Mouse (Mus musculus): Measurements from ENCODE around the gene Gal3st3. TPM values are rescaled to one million over a fixed set of nuclear protein-coding genes. Genes with fewer than 3 reads are reported as not detected.

Gal3st3 gene
- total RNA-seq, 2 experiments from 2014 or later, result 0.16 TPM; not detected in 1

Other genes with a start within 250 kb of the Gal3st3 start
- 1 to 10 TPM in 1 of 2 experiments, under 1 TPM in 1; 0.55 to 1.1 TPM for gene Rin1, start 247.8 kb upstream of the Gal3st3 start, total RNA-seq (2021)
- 10 to 100 TPM; 23.8 to 43.2 TPM for gene Cd248, start 230.3 kb upstream of the Gal3st3 start, total RNA-seq (2021)
- under 1 TPM; 0.16 to 0.69 TPM for gene Tmem151a, start 212.8 kb upstream of the Gal3st3 start, total RNA-seq (2021)
- 10 to 100 TPM; 43.8 to 47.3 TPM for gene Yif1a, start 209.8 kb upstream of the Gal3st3 start, total RNA-seq (2021)
- under 1 TPM; 0.14 to 0.40 TPM for gene Cnih2, start 199.8 kb upstream of the Gal3st3 start, total RNA-seq (2021)
- 100 to 1,000 TPM; 113 to 119 TPM for gene Rab1b, start 191.3 kb upstream of the Gal3st3 start, total RNA-seq (2021)
- 10 to 100 TPM; 32.1 to 34.3 TPM for gene Klc2, start 179.8 kb upstream of the Gal3st3 start, total RNA-seq (2021)
- 1 to 10 TPM; 6.7 to 7.7 TPM for gene Pacs1, start 25.2 kb upstream of the Gal3st3 start, total RNA-seq (2021)
- 10 to 100 TPM; 72.1 to 72.6 TPM for gene Sf3b2, start 2.9 kb upstream of the Gal3st3 start, total RNA-seq (2021)
- not detected for gene Catsper1, start 37.4 kb downstream of the Gal3st3 start, total RNA-seq (2021)
- gene Cst6, start 51.2 kb downstream of the Gal3st3 start, total RNA-seq (2021), result 1 to 10 TPM; 7.1 to 7.4 TPM
- 10 to 100 TPM; 11.4 to 13.1 TPM for gene Eif1ad, start 68.4 kb downstream of the Gal3st3 start, total RNA-seq (2021)
- gene Banf1, start 68.8 kb downstream of the Gal3st3 start, total RNA-seq (2021), result 100 to 1,000 TPM; 123 to 126 TPM
- gene Sart1, start 90.4 kb downstream of the Gal3st3 start, total RNA-seq (2021), result 10 to 100 TPM; 28.0 to 39.0 TPM
- gene Tsga10ip, start 104.2 kb downstream of the Gal3st3 start, total RNA-seq (2021), result under 1 TPM; 0.58 to 0.70 TPM
- 100 to 1,000 TPM; 550 to 558 TPM for gene Drap1, start 126.6 kb downstream of the Gal3st3 start, total RNA-seq (2021)
- gene AI837181, start 126.8 kb downstream of the Gal3st3 start, total RNA-seq (2021), result 10 to 100 TPM; 45.1 to 48.4 TPM
- gene Fosl1, start 149.2 kb downstream of the Gal3st3 start, total RNA-seq (2021), result not detected
- gene Ccdc85b, start 159.6 kb downstream of the Gal3st3 start, total RNA-seq (2021), result 1 to 10 TPM; 6.4 to 7.2 TPM
- gene Fibp, start 162.3 kb downstream of the Gal3st3 start, total RNA-seq (2021), result 10 to 100 TPM; 42.0 to 44.8 TPM
- gene Ctsw, start 170.2 kb downstream of the Gal3st3 start, total RNA-seq (2021), result not detected
- gene Efemp2, start 175.6 kb downstream of the Gal3st3 start, total RNA-seq (2021), result 10 to 100 TPM; 14.8 to 21.3 TPM
- gene Mus81, start 190.1 kb downstream of the Gal3st3 start, total RNA-seq (2021), result 10 to 100 TPM; 23.5 to 27.0 TPM
- gene Cfl1, start 192.1 kb downstream of the Gal3st3 start, total RNA-seq (2021), result 100 to 1,000 TPM; 172 to 240 TPM
- gene 1700020D05Rik, start 205.5 kb downstream of the Gal3st3 start, total RNA-seq (2021), result under 1 TPM; 0.41 to 0.82 TPM
- gene Snx32, start 212.2 kb downstream of the Gal3st3 start, total RNA-seq (2021), result 1 to 10 TPM; 5.7 to 6.5 TPM